Mouse (Mus musculus) small intestine, adult 2 months (tissue): ENCODE measurements at regions not wholly inside any gene's neighbourhood (a gene's known extent, or its start where the extent isn't known, plus 50 kb on each side); places are given as distances from the start of the nearest gene placed in this dataset.

Experiments used
- CTCF ChIP-seq: fragments of 200-500 bp; IDR thresholded peaks from 2 replicates; pipeline ENCODE4 v1.5.1; 2012; ENCODE audit warnings: low read depth, mild to moderate bottlenecking, control low read depth, inconsistent platforms, low read length, moderate library complexity, mixed read lengths; ENCODE audit not compliant: insufficient replicate concordance, insufficient read length; ENCODE audit errors: extremely low read depth
- POLR2A ChIP-seq: fragments of 200-500 bp; IDR thresholded peaks from 2 replicates; pipeline ENCODE4 v1.6.1; 2012; ENCODE audit warnings: low read depth, mild to moderate bottlenecking, control low read depth, inconsistent platforms, low read length, moderate library complexity

GRCm38 (mm10) chr9:101498721-101499120, 247.1 kb upstream of the Ppp2r3a start:
- TF ChIP-seq POLR2A (no peak), CTCF (no peak)
